Mouse (Mus musculus): Measurements from ENCODE around the gene Madcam1. TPM values are rescaled to one million over a fixed set of nuclear protein-coding genes. Genes with fewer than 3 reads are reported as not detected.

The Madcam1 gene
- 0.50 and 2.5 TPM in 2 replicates for polyA plus RNA-seq (2012; rRNA removed)

GRCm38 (mm10) chr10:79664131-79664665 lies at the start of gene Madcam1:
Gene Madcam1 (plus strand): TSS chr10:79664559.

GRCm38 (mm10) chr10:79637128-79638110 lies 26.9 kb upstream of the Madcam1 start, which contains the start of gene Shc2:
Gene Shc2 (minus strand): TSS chr10:79637918.

GRCm38 (mm10) chr10:79645711-79646110 lies 18.6 kb upstream of the Madcam1 start, which contains the start of gene Odf3l2:
Gene Odf3l2 (minus strand): TSS chr10:79645738.

GRCm38 (mm10) chr10:79668771-79669575 lies 4.6 kb downstream of the Madcam1 start, which contains the start of gene Tpgs1:
Gene Tpgs1 (plus strand): TSS chr10:79669369.

GRCm38 (mm10) chr10:79681591-79682245 lies 17.4 kb downstream of the Madcam1 start, which contains the start of gene Cdc34:
Gene Cdc34 (plus strand): TSS chr10:79682195.

GRCm38 (mm10) chr10:79688720-79689119 lies 24.4 kb downstream of the Madcam1 start, which contains the start of gene Gzmm:
Gene Gzmm (plus strand): TSS chr10:79689020.

GRCm38 (mm10) chr10:79704065-79704969 lies 40.0 kb downstream of the Madcam1 start, which contains the start of gene Bsg:
Gene Bsg (plus strand): TSS chr10:79704491.

GRCm38 (mm10) chr10:79716254-79716987 lies 52.1 kb downstream of the Madcam1 start, which contains the start of gene Hcn2:
Gene Hcn2 (plus strand): TSS chr10:79716634.

Other genes starting within 250 kb of the Madcam1 start
- gene Vmn2r83, start 195.8 kb upstream of the Madcam1 start, polyA plus RNA-seq (2012; rRNA removed) = not detected in 2 replicates
- 5.5 and 10.1 TPM in 2 replicates for gene Plpp2, start 130.8 kb upstream of the Madcam1 start, polyA plus RNA-seq (2012; rRNA removed)
- 120 and 122 TPM in 2 replicates for gene Mier2, start 109.4 kb upstream of the Madcam1 start, polyA plus RNA-seq (2012; rRNA removed)
- not detected in 2 replicates for gene Theg, start 77.2 kb upstream of the Madcam1 start, polyA plus RNA-seq (2012; rRNA removed)
- 1.3 and 1.4 TPM in 2 replicates for gene C2cd4c, start 50.5 kb upstream of the Madcam1 start, polyA plus RNA-seq (2012; rRNA removed)
- 29.5 and 34.5 TPM in 2 replicates for gene Shc2, start 26.6 kb upstream of the Madcam1 start, polyA plus RNA-seq (2012; rRNA removed)
- not detected in 2 replicates for gene Odf3l2, start 18.8 kb upstream of the Madcam1 start, polyA plus RNA-seq (2012; rRNA removed)
- gene Tpgs1, start 4.8 kb downstream of the Madcam1 start, polyA plus RNA-seq (2012; rRNA removed) = 47.9 and 61.7 TPM in 2 replicates
- gene Cdc34, start 17.6 kb downstream of the Madcam1 start, polyA plus RNA-seq (2012; rRNA removed) = 177 and 195 TPM in 2 replicates
- gene Gzmm, start 24.5 kb downstream of the Madcam1 start, polyA plus RNA-seq (2012; rRNA removed) = 0.81 and 1.5 TPM in 2 replicates
- 332 and 473 TPM in 2 replicates for gene Bsg, start 39.9 kb downstream of the Madcam1 start, polyA plus RNA-seq (2012; rRNA removed)
- 1.0 and 1.2 TPM in 2 replicates for gene Hcn2, start 52.1 kb downstream of the Madcam1 start, polyA plus RNA-seq (2012; rRNA removed)
- gene Polrmt, start 82.0 kb downstream of the Madcam1 start, polyA plus RNA-seq (2012; rRNA removed) = 51.6 and 58.3 TPM in 2 replicates
- gene Fgf22, start 90.5 kb downstream of the Madcam1 start, polyA plus RNA-seq (2012; rRNA removed) = 0.08 and 0.26 TPM in 2 replicates
- gene Rnf126, start 102.4 kb downstream of the Madcam1 start, polyA plus RNA-seq (2012; rRNA removed) = 122 and 132 TPM in 2 replicates
- 1.00 and 2.3 TPM in 2 replicates for gene Fstl3, start 112.7 kb downstream of the Madcam1 start, polyA plus RNA-seq (2012; rRNA removed)
- gene Prss57, start 126.4 kb downstream of the Madcam1 start, polyA plus RNA-seq (2012; rRNA removed) = 0.08 and 0.16 TPM in 2 replicates
- 98.3 and 130 TPM in 2 replicates for gene Palm, start 129.0 kb downstream of the Madcam1 start, polyA plus RNA-seq (2012; rRNA removed)
- 0.64 and 0.96 TPM in 2 replicates for gene Misp, start 156.4 kb downstream of the Madcam1 start, polyA plus RNA-seq (2012; rRNA removed)
- 162 and 407 TPM in 2 replicates for gene Ptbp1, start 189.9 kb downstream of the Madcam1 start, polyA plus RNA-seq (2012; rRNA removed)
- gene Prtn3, start 209.9 kb downstream of the Madcam1 start, polyA plus RNA-seq (2012; rRNA removed) = 15.3 and 15.8 TPM in 2 replicates
- gene Plppr3, start 210.1 kb downstream of the Madcam1 start, polyA plus RNA-seq (2012; rRNA removed) = 256 and 339 TPM in 2 replicates
- gene Elane, start 221.7 kb downstream of the Madcam1 start, polyA plus RNA-seq (2012; rRNA removed) = 0.43 and 0.54 TPM in 2 replicates
- 0.09 and 0.50 TPM in 2 replicates for gene Cfd, start 226.3 kb downstream of the Madcam1 start, polyA plus RNA-seq (2012; rRNA removed)
- gene Med16, start 244.4 kb downstream of the Madcam1 start, polyA plus RNA-seq (2012; rRNA removed) = 47.8 and 59.6 TPM in 2 replicates
- gene Gm26602, start 246.3 kb downstream of the Madcam1 start, polyA plus RNA-seq (2012; rRNA removed) = not detected in 2 replicates